Mouse (Mus musculus) erythroblast, embryonic 14.5 days (primary cell): ENCODE measurements around the gene 1810043G02Rik. TPM values are rescaled to one million over a fixed set of nuclear protein-coding genes. Genes with fewer than 3 reads are reported as not detected.
"Not testable (repeated sequence)": the region's sequence is repeated elsewhere in the genome, so short reads cannot be mapped to it uniquely, and the experiment has no call there.

ENCODE experiments used
- H3K27me3 ChIP-seq: 2 replicates; pipeline ENCODE4 v1.6.1; 2012; ENCODE audit warnings: inconsistent platforms; ENCODE audit not compliant: control insufficient read depth
- H3K36me3 ChIP-seq: 2 replicates; pipeline ENCODE4 v1.6.1; 2012; ENCODE audit warnings: mild to moderate bottlenecking, inconsistent platforms; ENCODE audit not compliant: control insufficient read depth
- H3K4me1 ChIP-seq: 2 replicates; pipeline ENCODE4 v1.6.1; 2012; ENCODE audit warnings: inconsistent platforms; ENCODE audit not compliant: control insufficient read depth
- H3K4me3 ChIP-seq: replicated peaks from 2 replicates; pipeline ENCODE3; 2012; ENCODE audit warnings: moderate library complexity, mild to moderate bottlenecking, inconsistent platforms
- H3K9me3 ChIP-seq: 2 replicates; pipeline ENCODE4 v1.6.1; 2012; ENCODE audit warnings: low read length, inconsistent platforms, mixed read lengths; ENCODE audit not compliant: control insufficient read depth
- GATA1 ChIP-seq: IDR thresholded peaks from 2 replicates; pipeline ENCODE4 v1.6.1; 2012; ENCODE audit warnings: low read length, inconsistent platforms, mixed read lengths
- TAL1 ChIP-seq: IDR thresholded peaks from 3 replicates; pipeline ENCODE4 v1.6.1; 2012; ENCODE audit warnings: low read length, inconsistent platforms, mixed read lengths
- polyA plus RNA-seq: library from polyadenylated mRNA; stranded (reverse); fragments of >175 nt; gene quantifications from 2 replicates; pipeline ENCODE4 v1.2.3, GENCODE M21; 2012

The 1810043G02Rik gene
- 1.2 and 2.4 TPM in 2 replicates for polyA plus RNA-seq

GRCm38 (mm10) chr10:77978351-77979350, at the start of gene 1810043G02Rik:
1810043G02Rik (plus strand) TSS chr10:77978524.
- Histone ChIP-seq H3K27me3 (peaks cover 3% of the 10 kb centered on the region; the same call in 1 of the 2 replicates), H3K4me1 (peaks cover 24% of the 10 kb centered on the region), H3K36me3 (peaks cover 13% of the 10 kb centered on the region), H3K9me3 (no peaks in the 10 kb centered on the region), H3K4me3 (peak within 1 kb of the TSS; percentile 79)
- no peak for TF ChIP-seq TAL1

DNA sequence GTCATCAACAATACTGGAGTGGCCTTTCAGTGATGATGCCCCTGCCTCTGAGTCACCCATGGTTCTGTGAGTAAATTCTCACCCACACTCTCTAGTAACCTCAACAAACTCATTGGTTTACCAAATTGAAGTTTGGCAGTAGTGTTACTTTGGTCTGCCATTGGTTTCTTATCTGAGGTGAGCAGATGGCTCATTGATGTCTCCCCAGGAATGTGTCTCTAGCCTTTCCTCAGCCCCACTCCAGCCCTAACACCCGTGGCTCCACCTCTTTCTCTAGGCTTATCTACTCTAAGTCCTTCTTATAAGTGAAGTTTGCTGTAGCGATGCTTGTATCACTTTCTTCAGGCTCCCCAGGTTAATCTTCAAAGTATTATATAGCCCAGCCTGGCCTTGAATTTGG, 38.6 kb upstream of the 1810043G02Rik start:
- H3K36me3 ChIP-seq = no peaks in the 10 kb centered on the region
- TF ChIP-seq GATA1 (no peak), TAL1 (no peak)
- no peaks in the 10 kb centered on the region for H3K4me1 ChIP-seq
- no peak overlapping the region for H3K4me3 ChIP-seq
- no peaks in the 10 kb centered on the region for H3K9me3 ChIP-seq
- H3K27me3 ChIP-seq = no peaks in the 10 kb centered on the region

GRCm38 (mm10) chr10:77950468-77950867, 27.9 kb upstream of the 1810043G02Rik start:
- H3K4me3 ChIP-seq, H3K36me3 ChIP-seq, H3K27me3 ChIP-seq, H3K4me1 ChIP-seq: not testable (repeated sequence)
- H3K9me3 ChIP-seq = peaks cover 14% of the 10 kb centered on the region

GRCm38 (mm10) chr10:77962725-77963124, 15.6 kb upstream of the 1810043G02Rik start:
- Histone ChIP-seq H3K27me3 (peaks cover 1% of the 10 kb centered on the region), H3K4me3 (no peak overlapping the region), H3K4me1 (no peaks in the 10 kb centered on the region), H3K36me3 (no peaks in the 10 kb centered on the region), H3K9me3 (no peaks in the 10 kb centered on the region)
- TF ChIP-seq GATA1 (no peak), TAL1 (no peak)

DNA sequence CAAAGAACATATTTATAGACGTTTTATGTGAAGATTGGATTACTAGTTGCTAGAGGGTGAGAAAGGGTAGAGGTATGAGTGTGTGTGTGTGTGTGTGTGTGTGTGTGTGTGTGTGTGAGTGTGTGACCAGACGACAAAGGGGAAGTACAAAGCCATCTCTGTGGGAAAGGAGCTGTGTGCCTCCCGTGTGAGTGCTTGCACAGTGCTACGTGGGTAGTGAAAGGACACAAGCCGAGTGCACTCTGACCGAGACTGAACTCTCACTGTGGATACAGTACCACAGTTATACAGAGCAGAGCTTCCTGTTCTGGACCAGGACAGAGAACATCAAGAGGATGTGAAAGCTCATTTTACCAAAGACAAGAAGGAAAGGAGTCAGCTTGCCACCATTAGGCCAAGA, 14.4 kb upstream of the 1810043G02Rik start:
- Histone ChIP-seq H3K4me3 (no peak overlapping the region), H3K9me3 (no peaks in the 10 kb centered on the region)
- no peak for TF ChIP-seq GATA1
- TF ChIP-seq TAL1 = no peak

GRCm38 (mm10) chr10:77969274-77969972, 8.9 kb upstream of the 1810043G02Rik start:
- H3K4me3 ChIP-seq = no peak overlapping the region
- no peaks in the 10 kb centered on the region for H3K9me3 ChIP-seq
- H3K4me1 ChIP-seq = no peaks in the 10 kb centered on the region
- H3K36me3 ChIP-seq = no peaks in the 10 kb centered on the region
- peaks cover 38% of the 10 kb centered on the region for H3K27me3 ChIP-seq
- no peak for TF ChIP-seq GATA1
- no peak for TF ChIP-seq TAL1

More for the DNA sequence above, 14.4 kb upstream of the 1810043G02Rik start:
- Histone ChIP-seq H3K4me1 (no peaks in the 10 kb centered on the region), H3K27me3 (peaks cover 14% of the 10 kb centered on the region), H3K36me3 (no peaks in the 10 kb centered on the region)

DNA sequence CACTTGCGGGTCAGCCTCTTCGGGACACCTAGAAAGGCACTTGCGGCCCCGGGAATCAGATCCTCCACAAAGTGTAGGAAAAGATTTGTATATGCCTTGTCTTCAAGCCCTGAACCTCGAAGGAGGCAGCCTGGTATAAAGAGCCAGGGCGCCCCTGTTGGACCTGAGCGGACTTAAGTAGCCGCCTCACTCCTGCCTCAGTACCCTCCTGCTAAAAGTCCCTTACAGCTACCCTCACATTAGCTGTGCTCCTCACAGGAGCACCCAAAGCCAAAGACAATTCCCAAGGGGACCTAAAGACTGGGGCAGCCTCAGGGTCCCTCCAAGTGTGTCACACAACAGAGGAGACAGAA, 8.4 kb upstream of the 1810043G02Rik start:
- Histone ChIP-seq H3K4me1 (no peaks in the 10 kb centered on the region), H3K9me3 (no peaks in the 10 kb centered on the region), H3K36me3 (no peaks in the 10 kb centered on the region), H3K27me3 (peaks cover 41% of the 10 kb centered on the region), H3K4me3 (no peak overlapping the region)
- no peak for TF ChIP-seq GATA1
- TF ChIP-seq TAL1 = no peak

GRCm38 (mm10) chr10:77970481-77970880, 7.8 kb upstream of the 1810043G02Rik start, which contains the start of gene Trpm2:
Trpm2 (minus strand) TSS chr10:77970563.
- Histone ChIP-seq H3K4me3 (no peak within 1 kb of the TSS), H3K36me3 (no peaks in the 10 kb centered on the region), H3K9me3 (no peaks in the 10 kb centered on the region), H3K27me3 (peaks cover 41% of the 10 kb centered on the region), H3K4me1 (no peaks in the 10 kb centered on the region; the same call in 1 of the 2 replicates)
- TF ChIP-seq TAL1 = no peak
- TF ChIP-seq GATA1 = no peak

- peaks cover 41% of the 10 kb centered on the region for H3K27me3 ChIP-seq
- H3K9me3 ChIP-seq = no peaks in the 10 kb centered on the region
- H3K4me3 ChIP-seq = no peak overlapping the region
- TF ChIP-seq GATA1 = no peak
- TF ChIP-seq TAL1 = no peak
- H3K36me3 ChIP-seq = no peaks in the 10 kb centered on the region
- H3K4me1 ChIP-seq = no peaks in the 10 kb centered on the region; the same call in 1 of the 2 replicates
Measured at GRCm38 (mm10) chr10:77971191-77971590, 7.1 kb upstream of the 1810043G02Rik start.
